Comparison of ENCODE assay signal across 29 mouse cellular contexts in genomic region chr14:118419442-118420193, GRCm38 (mm10).
DNase-seq lines count a peak whose midpoint lies in the region; ATAC-seq and TF ChIP-seq lines count a peak whose summit lies in the region.
"Had no signal": no experiment of that assay in that cellular context is flagged by ENCODE, and none has a peak within 500 bp of the region (broad histone marks: within the 10 kb centered on the region; RNA-seq: fewer than 3 reads in every experiment).

No protein-coding gene starts in this region.

- peaks cover 8% of the 10 kb centered on the region; the same call in 1 of the 2 replicates for H3K9me3 ChIP-seq in heart, embryonic 16.5 days (replicated peaks; ENCODE audit: control insufficient read depth, low read length)
- H3K9me3 ChIP-seq in stomach, postnatal 0 days (ENCODE audit: control insufficient read depth, low read length): no peaks in the 10 kb centered on the region
- H3K9me3 ChIP-seq: embryonic facial prominence, embryonic 15.5 days had no signal

- H3K27ac ChIP-seq in heart, embryonic 16.5 days (ENCODE audit: low read length): no peak overlapping the region
- H3K27ac ChIP-seq in stomach, postnatal 0 days (replicated peaks): no peak overlapping the region
- H3K27ac ChIP-seq: embryonic facial prominence, embryonic 13.5 days; embryonic facial prominence, embryonic 15.5 days; forebrain, embryonic 10.5 days; forebrain, embryonic 12.5 days had no signal

- WGBS in heart, embryonic 16.5 days: 67% methylated on average over 12 of the region's 12 CpGs
- 83% methylated on average over 12 of the region's 12 CpGs for WGBS in stomach, postnatal 0 days

- no peak for TF ChIP-seq EP300 in stomach, postnatal 0 days (optimal IDR thresholded peaks at IDR 0.05)

- intact Hi-C loops in heart, postnatal 36 days (cut with DNase I): no loop called here

- no peaks in the 10 kb centered on the region; the same call in 1 of the 2 replicates for H3K27me3 ChIP-seq in heart, embryonic 16.5 days (ENCODE audit: control insufficient read depth, insufficient read depth, low read length)
- H3K27me3 ChIP-seq in stomach, postnatal 0 days (ENCODE audit: control insufficient read depth, insufficient read depth, low read length): no peaks in the 10 kb centered on the region
- H3K27me3 ChIP-seq: CH12.LX had no signal

- H3K4me3 ChIP-seq in heart, embryonic 16.5 days (ENCODE audit: low read length): no peak overlapping the region
- H3K4me3 ChIP-seq in stomach, postnatal 0 days (ENCODE audit: low read depth, low read length): no peak overlapping the region
- H3K4me3 ChIP-seq: embryonic facial prominence, embryonic 13.5 days; embryonic facial prominence, embryonic 15.5 days; erythroblast, embryonic 14.5 days; forebrain, embryonic 10.5 days; forebrain, embryonic 12.5 days had no signal

- H3K9ac ChIP-seq in heart, embryonic 16.5 days (ENCODE audit: low read length): no peak overlapping the region
- no peak overlapping the region for H3K9ac ChIP-seq in stomach, postnatal 0 days (ENCODE audit: low read length)
- H3K9ac ChIP-seq: embryonic facial prominence, embryonic 13.5 days; embryonic facial prominence, embryonic 15.5 days; forebrain, embryonic 12.5 days had no signal

- H3K36me3 ChIP-seq in heart, embryonic 16.5 days (ENCODE audit: control insufficient read depth, insufficient read depth): no peaks in the 10 kb centered on the region
- no peaks in the 10 kb centered on the region for H3K36me3 ChIP-seq in stomach, postnatal 0 days (ENCODE audit: control insufficient read depth, insufficient read depth, low read length)
- H3K36me3 ChIP-seq: embryonic facial prominence, embryonic 13.5 days; embryonic facial prominence, embryonic 15.5 days; forebrain, embryonic 12.5 days; G1E had no signal

- H3K4me1 ChIP-seq in heart, embryonic 16.5 days (ENCODE audit: control insufficient read depth, insufficient read depth, low read length): peaks cover 2% of the 10 kb centered on the region; the same call in 1 of the 2 replicates
- no peaks in the 10 kb centered on the region for H3K4me1 ChIP-seq in stomach, postnatal 0 days (replicated peaks; ENCODE audit: control insufficient read depth, insufficient read depth)

- TF ChIP-seq CTCF in stomach, postnatal 0 days (IDR thresholded peaks at IDR 0.05; ENCODE audit: low read depth): no peak

- peak; percentile 79 for DNase-seq in heart, adult 11 months
- DNase-seq in heart, adult 18-20 months: no peak
- DNase-seq in heart, postnatal 36 days: no peak
- DNase-seq in R1 (ENCODE audit: low read depth, low spot score): peak; percentile 17
- peak; percentile 27 for DNase-seq in stomach, postnatal 0 days (ENCODE audit: low spot score)
- DNase-seq in layer of hippocampus, adult 9-11 months: no peak
- DNase-seq: adrenal gland, adult 8-10 months; adrenal gland, postnatal 14 days; adrenal gland, postnatal 36 days; B cell, adult 2 months; cerebellum, adult 11-12 months; cerebellum, adult 2 months; cerebellum, adult 9-11 months; cerebellum, postnatal 14 days; cerebellum, postnatal 36 days; embryo, embryonic 11 days had no signal

- no peak overlapping the region for H3K4me2 ChIP-seq in heart, embryonic 16.5 days (ENCODE audit: low read depth, low read length)
- H3K4me2 ChIP-seq in stomach, postnatal 0 days (replicated peaks; ENCODE audit: low read depth): no peak overlapping the region
- H3K4me2 ChIP-seq: embryonic facial prominence, embryonic 13.5 days; embryonic facial prominence, embryonic 15.5 days; forebrain, embryonic 12.5 days had no signal

- peak; percentile 50 for ATAC-seq in heart, embryonic 16.5 days (replicated peaks; ENCODE audit: extremely low read depth, insufficient read depth, low FRiP score)
- ATAC-seq in stomach, postnatal 0 days (ENCODE audit: low FRiP score, low TSS enrichment): peak; percentile 65; the same call in 1 of the 2 replicates
- ATAC-seq: activated CD4-positive, CD25-positive, alpha-beta regulatory T cell, adult 4 months; CD4-positive, CD25-positive, alpha-beta regulatory T cell, adult 4 months; forebrain, embryonic 14.5 days; forebrain, embryonic 16.5 days; Patski had no signal

Comparison
In these comparisons a context has a peak if more than half of its experiments do, and no peak if none do; other contexts are left out.
1. DNase-seq: peak in heart, adult 11 months (single experiment), R1 (single experiment) and stomach, postnatal 0 days (single experiment); none in heart, adult 18-20 months (0 of 2), heart, postnatal 36 days (0 of 2) and layer of hippocampus, adult 9-11 months (single experiment).